Mouse (Mus musculus) CH12.LX (cell line): ENCODE measurements around the gene Atf1.

Experiments used
- CHD2 ChIP-seq: IDR thresholded peaks from 2 replicates; pipeline ENCODE4 v1.6.1; 2011; ENCODE audit warnings: low read length, improper control_type of control experiment
- POLR2A ChIP-seq: IDR thresholded peaks from 2 replicates; pipeline ENCODE4 v1.6.1; 2011; ENCODE audit warnings: low read depth, mild to moderate bottlenecking, improper control_type of control experiment, low read length
- RAD21 ChIP-seq: IDR thresholded peaks from 2 replicates; pipeline ENCODE4 v1.6.1; 2011; ENCODE audit warnings: low read depth, mild to moderate bottlenecking, low read length, improper control_type of control experiment, moderate library complexity

DNA sequence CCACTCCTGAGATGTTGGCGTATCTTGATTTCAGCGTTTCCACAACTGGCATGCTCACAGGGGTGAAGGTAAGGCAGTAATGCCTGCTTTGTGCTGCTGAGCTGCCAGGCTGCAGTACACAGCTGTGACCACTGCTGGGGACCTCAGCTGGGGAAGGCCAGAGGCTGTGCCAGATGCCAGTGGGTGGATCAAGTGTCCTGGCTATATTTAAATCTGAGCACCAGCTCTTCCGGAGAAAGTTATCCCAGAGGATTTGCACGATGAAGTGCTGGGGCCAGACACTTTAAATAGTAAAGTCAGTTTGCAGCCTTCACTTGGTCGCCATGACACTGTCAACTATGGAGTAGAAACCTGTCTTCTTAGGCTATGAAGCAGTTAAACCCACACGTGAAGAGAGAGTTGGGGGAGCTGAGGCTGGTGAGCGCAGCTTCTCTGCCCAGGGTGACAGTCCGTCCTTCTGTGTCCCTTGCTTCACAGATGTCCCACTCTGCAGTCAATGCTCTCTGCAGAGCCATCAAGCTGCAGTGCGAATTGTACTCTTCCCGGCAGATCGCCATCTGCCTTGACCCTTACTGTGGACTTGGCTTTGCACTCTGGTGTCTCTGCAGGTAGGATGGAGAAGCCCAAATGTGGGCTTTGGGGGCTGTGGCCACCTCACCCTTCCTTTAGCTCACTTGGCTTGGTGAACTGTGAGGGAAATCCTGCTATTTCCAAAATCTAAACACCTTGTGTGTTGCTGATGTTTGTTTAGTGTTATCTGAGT is 28.5 kb upstream of the Atf1 start:
- TF ChIP-seq POLR2A (no peak), RAD21 (no peak), CHD2 (no peak)
